Mouse (Mus musculus): ENCODE results near the gene Itgb6. TPM values are rescaled to one million over a fixed set of nuclear protein-coding genes. Genes with fewer than 3 reads are reported as not detected.

The Itgb6 gene
- total RNA-seq (2012; rRNA removed) (not detected in 2 replicates), total RNA-seq (2014; rRNA removed) (not detected in 2 replicates), polyA plus RNA-seq (2012; ENCODE audit: insufficient read length, low read depth) (not detected in 2 replicates)

- H3K36me3 ChIP-seq (replicated peaks in 1 of 2; ENCODE audit: control insufficient read depth in 1 of 2, insufficient read depth in 1 of 2, low read length in 1 of 2), result no peaks in the 10 kb centered on the region
- no peaks in the 10 kb centered on the region for H3K4me1 ChIP-seq (ENCODE audit: control insufficient read depth in 1 of 2, insufficient read depth in 2 of 2)
- no peaks in the 10 kb centered on the region for H3K27me3 ChIP-seq (replicated peaks)
- H3K9me3 ChIP-seq (replicated peaks; ENCODE audit: low read length), result no peaks in the 10 kb centered on the region
- H3K4me3 ChIP-seq (replicated peaks in 1 of 3; ENCODE audit: low read depth in 2 of 3, low read length in 2 of 3, poor library complexity in 1 of 3), result no peak within 1 kb of the TSS
- dilution Hi-C loops (cut with MboI; ENCODE audit: extremely low pct_ligation_motif_present, extremely low pct_unique_long_range_greater_than_20kb, low sequenced_read_pairs) (no loop called here), in situ Hi-C loops (cut with MboI; ENCODE audit: low pct_ligation_motif_present, low pct_unique_long_range_greater_than_20kb, low sequenced_read_pairs) (no loop called here)
- no peak within 1 kb of the TSS for H3K9ac ChIP-seq (ENCODE audit: insufficient read depth, low read depth)
- TF ChIP-seq MAFK (IDR thresholded peaks at IDR 0.05; ENCODE audit: insufficient replicate concordance, low read length), result no peak
- TF ChIP-seq SIN3A (IDR thresholded peaks at IDR 0.05; ENCODE audit: low read length), result no peak
- TF ChIP-seq CHD2 (IDR thresholded peaks at IDR 0.05; ENCODE audit: low read length), result no peak
- no peaks in the 10 kb centered on the region for H3K79me2 ChIP-seq (replicated peaks; ENCODE audit: control insufficient read depth, extremely low read depth, insufficient read depth, poor library complexity, severe bottlenecking)
- DNase-seq (ENCODE audit: extremely low read depth), result no peak
- H3K27ac ChIP-seq (ENCODE audit: insufficient read depth, low read depth), result no peak within 1 kb of the TSS
- no peak within 1 kb of the TSS for H3K4me2 ChIP-seq (ENCODE audit: insufficient read depth, low read depth, poor library complexity, severe bottlenecking)
Observed at GRCm38 (mm10) chr2:60722514-60722913, at the start of gene Itgb6. Itgb6 (minus strand) TSS chr2:60722643.

DNA sequence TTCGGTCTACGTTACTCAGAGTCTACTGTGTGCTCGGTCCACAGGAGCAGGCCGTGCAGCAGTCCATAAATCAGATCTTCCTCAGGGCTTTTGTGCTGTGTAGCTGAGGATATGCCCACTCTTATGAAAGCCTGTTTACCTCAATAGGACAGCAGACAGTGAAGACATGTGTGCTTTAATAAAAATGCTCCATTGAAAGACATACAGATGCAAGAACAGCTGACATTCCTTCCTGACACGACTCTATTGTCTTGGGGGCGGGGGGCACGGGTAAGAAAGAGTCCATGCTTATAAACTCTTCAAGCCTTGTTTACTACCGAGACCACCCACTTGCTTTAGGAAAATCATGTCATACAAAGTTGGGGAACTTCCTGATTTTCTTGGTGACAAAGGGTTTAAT, 44.0 kb upstream of the Itgb6 start:
- TF ChIP-seq JUN (IDR thresholded peaks at IDR 0.05; ENCODE audit: insufficient read depth, low read depth, low read length) (no peak), GABPA (IDR thresholded peaks at IDR 0.05; ENCODE audit: insufficient replicate concordance, low read depth, low read length) (no peak), MYC (IDR thresholded peaks at IDR 0.05; ENCODE audit: low read depth, low read length) (no peak), MEF2A (IDR thresholded peaks at IDR 0.05; ENCODE audit: borderline replicate concordance, low read depth, low read length) (no peak), E2F4 (IDR thresholded peaks at IDR 0.05; ENCODE audit: insufficient replicate concordance, low read depth, low read length) (no peak)
- in situ Hi-C loops (cut with MboI; ENCODE audit: low pct_ligation_motif_present, low pct_unique_long_range_greater_than_20kb, low sequenced_read_pairs) (no loop called here), dilution Hi-C loops (cut with MboI; ENCODE audit: extremely low pct_ligation_motif_present, extremely low pct_unique_long_range_greater_than_20kb, low sequenced_read_pairs) (no loop called here)
- H3K27me3 ChIP-seq (replicated peaks), result no peaks in the 10 kb centered on the region
- no peak overlapping the region for H3K4me3 ChIP-seq (replicated peaks in 1 of 3; ENCODE audit: low read depth in 2 of 3, low read length in 2 of 3, poor library complexity in 1 of 3)
- H3K36me3 ChIP-seq (replicated peaks in 1 of 2; ENCODE audit: control insufficient read depth in 1 of 2, insufficient read depth in 1 of 2, low read length in 1 of 2), result peaks cover 0 to 66% of the 10 kb centered on the region in 2 experiments
- no peak overlapping the region for H3K27ac ChIP-seq (ENCODE audit: insufficient read depth, low read depth)
- H3K4me1 ChIP-seq (ENCODE audit: control insufficient read depth in 1 of 2, insufficient read depth in 2 of 2), result peaks cover 2 to 29% of the 10 kb centered on the region in 2 experiments; a peak in 2 of 4 replicates
- H3K4me2 ChIP-seq (ENCODE audit: insufficient read depth, low read depth, poor library complexity, severe bottlenecking), result no peak overlapping the region
- no peak overlapping the region for H3K9ac ChIP-seq (ENCODE audit: insufficient read depth, low read depth)
- no peak for DNase-seq (ENCODE audit: extremely low read depth)
- no peaks in the 10 kb centered on the region for H3K9me3 ChIP-seq (replicated peaks; ENCODE audit: low read length)
- no peaks in the 10 kb centered on the region for H3K79me2 ChIP-seq (replicated peaks; ENCODE audit: control insufficient read depth, extremely low read depth, insufficient read depth, poor library complexity, severe bottlenecking)

DNA sequence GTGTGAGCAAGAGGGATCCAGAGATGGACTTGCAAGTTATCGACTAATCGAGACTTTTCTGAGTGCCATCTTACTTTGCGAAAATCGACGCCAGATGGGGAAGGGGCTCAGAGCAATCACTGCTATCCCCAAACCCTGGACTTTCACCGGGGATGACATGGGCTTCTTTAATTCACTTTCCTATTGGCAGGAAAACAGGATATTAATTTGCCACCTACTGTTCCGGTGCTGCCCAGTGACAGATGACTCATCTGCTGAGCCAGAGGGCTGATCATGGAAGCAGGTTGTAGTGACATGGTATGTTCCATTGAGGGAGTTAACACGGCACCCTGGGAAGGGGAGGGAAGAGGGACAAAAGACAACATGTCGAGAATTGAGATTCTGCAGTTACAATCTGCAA, 33.8 kb upstream of the Itgb6 start:
- peaks cover 2 to 56% of the 10 kb centered on the region in 2 experiments for H3K36me3 ChIP-seq (replicated peaks in 1 of 2; ENCODE audit: control insufficient read depth in 1 of 2, insufficient read depth in 1 of 2, low read length in 1 of 2)
- H3K27ac ChIP-seq (ENCODE audit: insufficient read depth, low read depth), result no peak overlapping the region
- peaks cover 0 to 5% of the 10 kb centered on the region in 2 experiments; a peak in 1 of 4 replicates for H3K4me1 ChIP-seq (ENCODE audit: control insufficient read depth in 1 of 2, insufficient read depth in 2 of 2)
- H3K79me2 ChIP-seq (replicated peaks; ENCODE audit: control insufficient read depth, extremely low read depth, insufficient read depth, poor library complexity, severe bottlenecking), result no peaks in the 10 kb centered on the region
- H3K9me3 ChIP-seq (replicated peaks; ENCODE audit: low read length), result no peaks in the 10 kb centered on the region
- no peaks in the 10 kb centered on the region for H3K27me3 ChIP-seq (replicated peaks)
- no peak for TF ChIP-seq IRF4 (IDR thresholded peaks at IDR 0.05; ENCODE audit: low read depth, low read length)
- TF ChIP-seq E2F4 (IDR thresholded peaks at IDR 0.05; ENCODE audit: insufficient replicate concordance, low read depth, low read length), result no peak
- TF ChIP-seq ZKSCAN1 (IDR thresholded peaks at IDR 0.05; ENCODE audit: borderline replicate concordance, low read depth, low read length), result no peak
- TF ChIP-seq TCF12 (IDR thresholded peaks at IDR 0.05; ENCODE audit: low read depth, low read length), result no peak
- no peak for TF ChIP-seq MAX (IDR thresholded peaks at IDR 0.05; ENCODE audit: low read length)
- TF ChIP-seq MEF2A (IDR thresholded peaks at IDR 0.05; ENCODE audit: borderline replicate concordance, low read depth, low read length), result no peak
- no peak for TF ChIP-seq USF2 (conservative IDR thresholded peaks at IDR 0.05; ENCODE audit: low read depth, low read length)
- TF ChIP-seq SMC3 (IDR thresholded peaks at IDR 0.05; ENCODE audit: low read depth, low read length), result no peak
- TF ChIP-seq RAD21 (IDR thresholded peaks at IDR 0.05; ENCODE audit: low read depth, low read length), result no peak
- TF ChIP-seq POLR2AphosphoS2 (IDR thresholded peaks at IDR 0.05; ENCODE audit: low read depth, low read length), result no peak
- no peak for TF ChIP-seq ETS1 (conservative IDR thresholded peaks at IDR 0.05; ENCODE audit: low read depth, low read length)
- no peak for TF ChIP-seq MAFK (IDR thresholded peaks at IDR 0.05; ENCODE audit: insufficient replicate concordance, low read length)
- TF ChIP-seq TBP (conservative IDR thresholded peaks at IDR 0.05; ENCODE audit: low read depth, low read length), result no peak
- TF ChIP-seq SIN3A (IDR thresholded peaks at IDR 0.05; ENCODE audit: low read length), result no peak
- TF ChIP-seq KAT2A (IDR thresholded peaks at IDR 0.05; ENCODE audit: insufficient replicate concordance, low read length), result no peak
- TF ChIP-seq GABPA (IDR thresholded peaks at IDR 0.05; ENCODE audit: insufficient replicate concordance, low read depth, low read length), result no peak
- dilution Hi-C loops (cut with MboI; ENCODE audit: extremely low pct_ligation_motif_present, extremely low pct_unique_long_range_greater_than_20kb, low sequenced_read_pairs) (no loop called here), in situ Hi-C loops (cut with MboI; ENCODE audit: low pct_ligation_motif_present, low pct_unique_long_range_greater_than_20kb, low sequenced_read_pairs) (no loop called here)
- no peak overlapping the region for H3K4me2 ChIP-seq (ENCODE audit: insufficient read depth, low read depth, poor library complexity, severe bottlenecking)
- H3K9ac ChIP-seq (ENCODE audit: insufficient read depth, low read depth), result no peak overlapping the region
- DNase-seq (ENCODE audit: extremely low read depth), result no peak
- H3K4me3 ChIP-seq (replicated peaks in 1 of 3; ENCODE audit: low read depth in 2 of 3, low read length in 2 of 3, poor library complexity in 1 of 3), result no peak overlapping the region

All from CH12.LX (cell line).